Mouse (Mus musculus) intestine, embryonic 16.5 days (tissue): ENCODE measurements around the gene Nr4a2. TPM values are rescaled to one million over a fixed set of nuclear protein-coding genes. Genes with fewer than 3 reads are reported as not detected.

Experiments used
- polyA plus RNA-seq: library from polyadenylated mRNA; unstranded; fragments of >200 nt; fragmentation: Nextera tagmentation; extraction: Ambion mirVana; gene quantifications from 2 replicates; pipeline ENCODE4 v1.2.1, GENCODE M21; 2015

The Nr4a2 gene
- polyA plus RNA-seq, 1 experiment from 2014 or later: 2.9 TPM

Other genes starting within 250 kb of the Nr4a2 start
- gene Gpd2, start 113.6 kb upstream of the Nr4a2 start, polyA plus RNA-seq: 23.0 and 27.0 TPM in 2 replicates